Mouse (Mus musculus) myocyte (in vitro differentiated cells): ENCODE results near the gene Inhbe. TPM values are rescaled to one million over a fixed set of nuclear protein-coding genes. Genes with fewer than 3 reads are reported as not detected.

Experiments used
- H3K27me3 ChIP-seq: one replicate; pipeline ENCODE4 v1.6.1; 2011; ENCODE audit not compliant: control insufficient read depth, insufficient read depth, insufficient read length
- H3K36me3 ChIP-seq: one replicate; pipeline ENCODE4 v1.6.1; 2011; ENCODE audit not compliant: control insufficient read depth, insufficient read depth
- H3K4me2 ChIP-seq: one replicate; pipeline ENCODE4 v1.6.1; 2011; ENCODE audit warnings: low read depth, control low read depth
- H3K4me3 ChIP-seq: one replicate; pipeline ENCODE4 v1.5.1; 2011; ENCODE audit warnings: mild to moderate bottlenecking, control low read depth, moderate library complexity
- H3K79me2 ChIP-seq: one replicate; pipeline ENCODE4 v1.6.1; 2011; ENCODE audit not compliant: control insufficient read depth, insufficient read depth
- H3ac ChIP-seq: one replicate; pipeline ENCODE4 v1.6.1; 2011; ENCODE audit not compliant: control insufficient read depth, insufficient read length
- CEBPB ChIP-seq: IDR thresholded peaks from 2 replicates; pipeline ENCODE4 v1.6.1; 2011; ENCODE audit warnings: mild to moderate bottlenecking, moderate library complexity; ENCODE audit not compliant: poor library complexity, insufficient read depth, severe bottlenecking
- E2F4 ChIP-seq: IDR thresholded peaks from one replicate; pipeline ENCODE4 v1.6.1; 2011; ENCODE audit warnings: mild to moderate bottlenecking, control low read depth, moderate library complexity; ENCODE audit not compliant: insufficient read depth
- MAX ChIP-seq: IDR thresholded peaks from one replicate; pipeline ENCODE4 v1.6.1; 2011; ENCODE audit warnings: low read depth, mild to moderate bottlenecking, control low read depth
- MYOD1 ChIP-seq, 3 experiments: IDR thresholded peaks; one replicate each; pipeline ENCODE4 v1.6.1; 2011; ENCODE audit warnings: control low read depth in 2 of 3, low read depth in 2 of 3, mild to moderate bottlenecking in 2 of 3, moderate library complexity in 1 of 3; ENCODE audit not compliant: insufficient read length in 2 of 3, control insufficient read depth in 1 of 3
- MYOG ChIP-seq, 3 experiments: IDR thresholded peaks; one replicate each; pipeline ENCODE4 v1.6.1; 2011; ENCODE audit warnings: control low read depth in 2 of 3, low read depth in 2 of 3, mild to moderate bottlenecking in 2 of 3; ENCODE audit not compliant: insufficient read length in 2 of 3, control insufficient read depth in 1 of 3, insufficient read depth in 1 of 3
- POLR2A ChIP-seq: IDR thresholded peaks from one replicate; pipeline ENCODE4 v1.6.1; 2011; ENCODE audit warnings: low read depth, mild to moderate bottlenecking, control low read depth, moderate library complexity; ENCODE audit not compliant: insufficient read length
- POLR2AphosphoS2 ChIP-seq: IDR thresholded peaks from one replicate; pipeline ENCODE4 v1.6.1; 2011; ENCODE audit warnings: low read depth, control low read depth; ENCODE audit not compliant: insufficient read length
- REST ChIP-seq: IDR thresholded peaks from one replicate; pipeline ENCODE4 v1.6.1; 2011; ENCODE audit warnings: mild to moderate bottlenecking, control low read depth, moderate library complexity; ENCODE audit not compliant: insufficient read depth, insufficient read length
- SRF ChIP-seq: IDR thresholded peaks from one replicate; pipeline ENCODE4 v1.6.1; 2011; ENCODE audit warnings: low read depth; ENCODE audit not compliant: control insufficient read depth, insufficient read length
- TCF12 ChIP-seq: IDR thresholded peaks from one replicate; pipeline ENCODE4 v1.6.1; 2011; ENCODE audit warnings: mild to moderate bottlenecking, control low read depth; ENCODE audit not compliant: poor library complexity, insufficient read depth, severe bottlenecking
- TCF3 ChIP-seq: IDR thresholded peaks from one replicate; pipeline ENCODE4 v1.6.1; 2011; ENCODE audit warnings: low read depth, control low read depth; ENCODE audit not compliant: insufficient read length
- USF1 ChIP-seq: IDR thresholded peaks from one replicate; pipeline ENCODE4 v1.6.1; 2011; ENCODE audit warnings: low read depth, mild to moderate bottlenecking, control low read depth, moderate library complexity
- polyA plus RNA-seq: library from polyadenylated mRNA; unstranded; fragments of >200 nt; fragmentation: generic; extraction: Trizol; gene quantifications from one replicate; pipeline ENCODE4 v1.2.1, GENCODE M21; 2012; ENCODE audit warnings: missing spikeins

Inhbe gene
- polyA plus RNA-seq, 1 experiment = 0.10 TPM

GRCm38 (mm10) chr10:127351285-127351595 is 3.0 kb downstream of the Inhbe start:
- peaks cover 10% of the 10 kb centered on the region for H3K27me3 ChIP-seq
- peak overlapping the region; percentile 69 for H3K4me2 ChIP-seq
- no peak overlapping the region for H3ac ChIP-seq
- no peak for TF ChIP-seq TCF3
- no peak for TF ChIP-seq REST
- no peak for TF ChIP-seq SRF
- TF ChIP-seq MYOD1 (IDR thresholded peaks at IDR 0.05; ENCODE audit: control insufficient read depth in 1 of 3, insufficient read length in 2 of 3, low read depth in 2 of 3) = no peak
- no peak for TF ChIP-seq MYOG (IDR thresholded peaks at IDR 0.05; ENCODE audit: control insufficient read depth in 1 of 3, insufficient read depth in 1 of 3, insufficient read length in 2 of 3, low read depth in 2 of 3)
- no peak for TF ChIP-seq USF1
- TF ChIP-seq E2F4 = no peak
- no peak for TF ChIP-seq POLR2A
- no peak for TF ChIP-seq MAX
- no peak for TF ChIP-seq POLR2AphosphoS2
- TF ChIP-seq CEBPB = no peak
- no peak for TF ChIP-seq TCF12
- H3K36me3 ChIP-seq = no peaks in the 10 kb centered on the region
- H3K4me3 ChIP-seq = peak overlapping the region; percentile 0
- no peaks in the 10 kb centered on the region for H3K79me2 ChIP-seq

- H3K4me3 ChIP-seq = peak overlapping the region; percentile 0
These were observed 3.5 kb downstream of the Inhbe start for GRCm38 (mm10) chr10:127350594-127351284.

GRCm38 (mm10) chr10:127349810-127350209 is 4.4 kb downstream of the Inhbe start:
- no peaks in the 10 kb centered on the region for H3K27me3 ChIP-seq
- H3K79me2 ChIP-seq = no peaks in the 10 kb centered on the region
- H3K4me3 ChIP-seq = no peak overlapping the region
- TF ChIP-seq SRF = no peak
- TF ChIP-seq TCF3 = no peak
- no peak for TF ChIP-seq MYOG (IDR thresholded peaks at IDR 0.05; ENCODE audit: control insufficient read depth in 1 of 3, insufficient read depth in 1 of 3, insufficient read length in 2 of 3, low read depth in 2 of 3)
- no peak for TF ChIP-seq USF1
- no peak for TF ChIP-seq CEBPB
- no peak overlapping the region for H3K4me2 ChIP-seq
- no peaks in the 10 kb centered on the region for H3K36me3 ChIP-seq
- H3ac ChIP-seq = no peak overlapping the region

More at GRCm38 (mm10) chr10:127350594-127351284, 3.5 kb downstream of the Inhbe start:
- Histone ChIP-seq H3K4me2 (peak overlapping the region; percentile 69), H3K36me3 (no peaks in the 10 kb centered on the region), H3K27me3 (peaks cover 5% of the 10 kb centered on the region), H3K79me2 (no peaks in the 10 kb centered on the region), H3ac (no peak overlapping the region)
- TF ChIP-seq SRF = no peak
- TF ChIP-seq POLR2A = no peak
- no peak for TF ChIP-seq MYOD1 (IDR thresholded peaks at IDR 0.05; ENCODE audit: control insufficient read depth in 1 of 3, insufficient read length in 2 of 3, low read depth in 2 of 3)
- no peak for TF ChIP-seq MYOG (IDR thresholded peaks at IDR 0.05; ENCODE audit: control insufficient read depth in 1 of 3, insufficient read depth in 1 of 3, insufficient read length in 2 of 3, low read depth in 2 of 3)
- no peak for TF ChIP-seq REST
- TF ChIP-seq POLR2AphosphoS2 = no peak
- no peak for TF ChIP-seq CEBPB

- no peak for TF ChIP-seq TCF3
- no peak for TF ChIP-seq POLR2A
- no peak for TF ChIP-seq E2F4
- no peak for TF ChIP-seq SRF
- no peak for TF ChIP-seq POLR2AphosphoS2
- no peak for TF ChIP-seq MAX
- no peak for TF ChIP-seq TCF12
- TF ChIP-seq USF1 = no peak
- TF ChIP-seq MYOD1 (IDR thresholded peaks at IDR 0.05; ENCODE audit: control insufficient read depth in 1 of 3, insufficient read length in 2 of 3, low read depth in 2 of 3) = no peak
- TF ChIP-seq REST = no peak
- TF ChIP-seq CEBPB = no peak
- no peak for TF ChIP-seq MYOG (IDR thresholded peaks at IDR 0.05; ENCODE audit: control insufficient read depth in 1 of 3, insufficient read depth in 1 of 3, insufficient read length in 2 of 3, low read depth in 2 of 3)
- Histone ChIP-seq H3K4me3 (no peak overlapping the region), H3K36me3 (no peaks in the 10 kb centered on the region), H3K27me3 (no peaks in the 10 kb centered on the region), H3ac (no peak overlapping the region), H3K79me2 (no peaks in the 10 kb centered on the region), H3K4me2 (no peak overlapping the region)
These were observed 5.3 kb downstream of the Inhbe start for GRCm38 (mm10) chr10:127348957-127349356.

GRCm38 (mm10) chr10:127346173-127346572 is 8.0 kb downstream of the Inhbe start:
- Histone ChIP-seq H3K79me2 (no peaks in the 10 kb centered on the region), H3K4me2 (no peak overlapping the region), H3K27me3 (no peaks in the 10 kb centered on the region), H3K4me3 (no peak overlapping the region), H3K36me3 (no peaks in the 10 kb centered on the region), H3ac (no peak overlapping the region)
- TF ChIP-seq MYOD1 (IDR thresholded peaks at IDR 0.05; ENCODE audit: control insufficient read depth in 1 of 3, insufficient read length in 2 of 3, low read depth in 2 of 3) (no peak), TCF12 (no peak)
